Mouse (Mus musculus): ENCODE measurements around the gene Nmur1.
A peak's percentile ranks its signal among the peaks of the same experiment; 100 is the strongest.
"Not testable (repeated sequence)": the region's sequence is repeated elsewhere in the genome, so short reads cannot be mapped to it uniquely, and the experiment has no call there.

Gene Nmur1

GRCm38 (mm10) chr1:86358906-86359797 is 66.9 kb downstream of the Nmur1 start, which contains the start of gene Ncl:
Ncl (minus strand) TSS chr1:86359400.
- DNase-seq (ENCODE audit: low spot score in 2 of 2), result peak; percentile 98 to 99

- DNase-seq (ENCODE audit: low spot score in 2 of 2), result peak in 1 of 2 experiments; percentile 65
Observed at GRCm38 (mm10) chr1:86358229-86358905, 67.7 kb downstream of the Nmur1 start.

GRCm38 (mm10) chr1:86354186-86354585 is 71.8 kb downstream of the Nmur1 start:
- no peak for DNase-seq (ENCODE audit: low spot score in 2 of 2)

GRCm38 (mm10) chr1:86350576-86350975 is 75.5 kb downstream of the Nmur1 start:
- no peak for DNase-seq (ENCODE audit: low spot score in 2 of 2)

GRCm38 (mm10) chr1:86349696-86350095 is 76.3 kb downstream of the Nmur1 start:
- no peak for DNase-seq (ENCODE audit: low spot score in 2 of 2)

GRCm38 (mm10) chr1:86349201-86349600 is 76.8 kb downstream of the Nmur1 start:
- DNase-seq (ENCODE audit: low spot score in 2 of 2), result no peak

GRCm38 (mm10) chr1:86348801-86349200 is 77.2 kb downstream of the Nmur1 start:
- DNase-seq (ENCODE audit: low spot score in 2 of 2), result no peak

GRCm38 (mm10) chr1:86348083-86348482 is 77.9 kb downstream of the Nmur1 start:
- no peak for DNase-seq (ENCODE audit: low spot score in 2 of 2)

- DNase-seq (ENCODE audit: low spot score in 2 of 2), result no peak
Observed at GRCm38 (mm10) chr1:86347716-86348045, 78.3 kb downstream of the Nmur1 start.

GRCm38 (mm10) chr1:86346851-86347715 is 78.9 kb downstream of the Nmur1 start:
- DNase-seq (ENCODE audit: low spot score in 2 of 2), result no peak

- DNase-seq (ENCODE audit: low spot score in 2 of 2), result no peak
Observed at GRCm38 (mm10) chr1:86345956-86346355, 80.1 kb downstream of the Nmur1 start.

- no peak for DNase-seq (ENCODE audit: low spot score in 2 of 2)
Observed at GRCm38 (mm10) chr1:86345069-86345468, 81.0 kb downstream of the Nmur1 start.

GRCm38 (mm10) chr1:86343969-86344861 is 81.8 kb downstream of the Nmur1 start:
- no peak for DNase-seq (ENCODE audit: low spot score in 2 of 2)

GRCm38 (mm10) chr1:86343087-86343645 is 82.9 kb downstream of the Nmur1 start:
- no peak for DNase-seq (ENCODE audit: low spot score in 2 of 2)

- no peak for DNase-seq (ENCODE audit: low spot score in 2 of 2)
Observed at GRCm38 (mm10) chr1:86342371-86342770, 83.7 kb downstream of the Nmur1 start.

GRCm38 (mm10) chr1:86341096-86341495 is 84.9 kb downstream of the Nmur1 start:
- not testable (repeated sequence) for DNase-seq (ENCODE audit: low spot score in 2 of 2)

GRCm38 (mm10) chr1:86339156-86339812 is 86.7 kb downstream of the Nmur1 start:
- peak; percentile 53 to 76 for DNase-seq (ENCODE audit: low spot score in 2 of 2)

- DNase-seq (ENCODE audit: low spot score in 2 of 2), result no peak
Observed at GRCm38 (mm10) chr1:86336330-86336729, 89.7 kb downstream of the Nmur1 start.
